Mouse (Mus musculus) c-Kit-positive CD71-negative TER-119-negative erythroid progenitor cells, embryonic 14.5 days (primary cell): ENCODE results near the gene Foxi1.
"Not testable (repeated sequence)": the region's sequence is repeated elsewhere in the genome, so short reads cannot be mapped to it uniquely, and the experiment has no call there.

Source experiments
- DNase-seq: peaks from one replicate; pipeline ENCODE4 v3.0.0-alpha.2; 2013; ENCODE audit warnings: low read depth

Gene Foxi1

GRCm38 (mm10) chr11:34207989-34208388 lies at the start of gene Foxi1:
TSS of gene Foxi1 (minus strand) at chr11:34208089.
- no peak for DNase-seq

DNA sequence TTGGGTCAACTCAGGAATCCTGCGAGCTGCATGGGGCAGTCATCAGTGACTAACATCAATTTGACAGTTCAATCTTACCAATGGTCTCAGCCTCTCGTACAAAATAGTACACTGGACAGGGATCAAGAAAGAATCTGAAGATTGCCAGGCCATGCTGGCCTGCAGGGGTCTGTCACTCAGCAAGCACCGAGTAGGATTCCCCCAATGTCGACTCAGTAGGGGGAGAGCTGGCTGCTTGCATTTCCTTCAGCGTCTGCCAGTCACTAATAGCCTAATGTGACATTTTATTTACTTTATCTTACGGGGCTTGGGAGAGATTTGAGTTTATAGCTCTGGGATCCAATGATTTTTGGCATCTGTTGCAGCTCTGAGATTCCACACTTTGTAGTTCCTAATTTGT lies 35.1 kb upstream of the Foxi1 start:
- no peak for DNase-seq

DNA sequence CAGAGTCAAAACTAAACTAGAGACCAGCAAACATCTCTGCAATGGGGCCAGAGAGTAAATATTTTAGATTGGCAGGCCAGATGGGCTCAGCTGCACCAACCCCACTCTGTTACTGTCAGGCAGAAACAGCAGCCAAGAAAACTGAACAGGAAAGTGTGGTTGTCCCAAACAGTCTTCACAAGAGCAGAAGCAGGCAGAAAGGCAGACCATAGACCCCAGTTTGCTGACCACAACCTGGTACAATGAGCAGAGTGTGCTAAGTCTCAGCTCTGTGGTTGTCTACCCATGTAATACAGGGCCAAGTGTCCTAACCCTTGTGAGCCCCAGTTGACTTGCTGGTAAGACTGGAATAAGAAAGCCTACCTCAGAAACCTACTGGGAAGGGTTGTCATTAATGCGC lies 32.4 kb upstream of the Foxi1 start:
- DNase-seq: no peak

- no peak for DNase-seq
These were observed 31.8 kb upstream of the Foxi1 start for GRCm38 (mm10) chr11:34239691-34240090.

DNA sequence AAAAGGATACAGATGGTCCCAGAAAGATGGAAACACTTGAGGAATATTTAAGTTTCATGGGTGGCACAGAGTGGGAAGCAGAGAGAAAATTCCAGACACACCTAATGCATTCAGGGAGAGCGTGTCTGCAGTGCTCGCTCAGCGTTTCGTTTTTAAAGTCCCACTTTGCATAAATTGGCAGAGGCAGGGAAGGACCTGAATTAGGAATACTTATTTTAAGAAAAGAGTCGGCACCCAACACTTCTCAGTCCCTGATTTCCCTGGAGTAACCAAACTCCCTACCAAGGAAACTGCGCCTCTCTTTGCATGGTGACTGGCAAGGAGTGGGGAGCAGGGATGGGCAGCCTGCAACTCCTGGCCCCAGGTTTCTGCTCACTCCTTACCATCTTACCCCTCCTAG lies 29.0 kb upstream of the Foxi1 start:
- no peak for DNase-seq

- peak; percentile 31 for DNase-seq
These were observed 28.3 kb upstream of the Foxi1 start for GRCm38 (mm10) chr11:34236091-34236759.

DNA sequence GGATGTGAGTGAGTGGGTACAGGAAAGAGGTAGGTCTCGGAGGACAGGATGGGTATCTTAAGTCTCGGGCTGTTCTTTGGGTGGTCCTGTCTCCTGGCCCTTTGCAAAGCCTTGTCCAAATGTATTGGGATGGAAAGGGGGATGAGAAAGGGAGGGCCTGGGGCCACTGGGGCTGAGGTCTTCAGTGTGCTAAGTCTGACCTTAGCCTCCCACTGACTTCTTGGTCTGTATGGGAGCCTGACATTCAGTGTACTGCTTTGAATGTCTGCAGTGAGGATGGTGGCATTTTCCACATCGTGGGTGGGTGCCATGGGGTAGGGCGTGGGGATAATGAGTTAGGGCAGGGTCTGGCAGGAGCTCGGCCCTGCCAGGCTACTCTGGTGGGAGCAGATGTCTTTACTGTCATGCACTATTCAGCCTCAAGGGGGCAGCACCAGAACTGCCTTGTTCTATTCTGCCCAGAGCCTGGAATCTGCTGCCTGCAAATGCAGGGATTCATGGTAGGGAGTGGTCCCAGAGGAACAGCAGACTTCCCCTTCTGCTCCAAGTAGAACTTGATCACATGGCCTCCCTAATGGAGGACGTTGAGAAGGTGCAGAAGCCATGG lies 21.0 kb upstream of the Foxi1 start:
- peak; percentile 41 for DNase-seq

DNA sequence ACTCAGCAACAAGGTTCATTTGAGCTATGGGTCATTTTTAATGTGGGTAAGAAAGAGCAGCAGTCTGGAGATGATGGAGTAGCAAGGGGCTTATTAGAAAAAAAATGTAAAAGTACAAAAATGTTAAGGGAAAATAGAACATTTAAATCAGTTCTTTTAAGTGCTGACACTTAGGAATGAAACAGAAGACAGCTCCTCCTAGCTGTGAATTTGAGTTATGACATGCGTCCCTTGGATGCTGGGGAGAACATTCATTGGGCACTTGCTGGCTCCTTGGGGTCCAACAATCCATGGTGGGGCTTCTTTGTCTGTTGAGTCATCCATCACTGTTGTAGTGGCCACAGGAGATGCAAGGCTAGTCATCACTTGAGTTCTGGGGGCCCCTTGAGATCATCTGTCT lies 19.3 kb upstream of the Foxi1 start:
- no peak for DNase-seq

- DNase-seq: not testable (repeated sequence)
These were observed 12.7 kb upstream of the Foxi1 start for GRCm38 (mm10) chr11:34220596-34220995.

- DNase-seq: peak; percentile 65
These were observed 5.0 kb upstream of the Foxi1 start for GRCm38 (mm10) chr11:34212853-34213252.

DNA sequence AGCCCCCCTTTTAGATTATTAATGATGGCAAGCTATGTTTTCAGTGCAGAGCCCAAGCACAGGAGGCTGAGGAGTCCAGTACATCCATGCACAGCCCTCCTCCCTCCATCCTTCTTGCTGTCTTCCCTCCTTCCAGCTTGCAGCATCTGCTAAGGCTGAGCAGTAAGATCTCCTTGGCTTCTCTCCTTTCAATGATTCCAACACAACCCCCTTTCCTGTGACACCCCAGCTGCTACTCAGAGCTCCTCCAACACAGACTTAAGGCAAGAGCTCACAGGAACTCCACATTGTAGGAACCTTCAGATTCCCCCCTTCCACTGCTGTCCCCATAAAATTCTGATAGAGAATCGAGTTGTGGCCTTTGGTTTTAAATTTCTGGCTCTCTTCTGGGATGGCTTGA lies 5.1 kb downstream of the Foxi1 start:
- DNase-seq: no peak

DNA sequence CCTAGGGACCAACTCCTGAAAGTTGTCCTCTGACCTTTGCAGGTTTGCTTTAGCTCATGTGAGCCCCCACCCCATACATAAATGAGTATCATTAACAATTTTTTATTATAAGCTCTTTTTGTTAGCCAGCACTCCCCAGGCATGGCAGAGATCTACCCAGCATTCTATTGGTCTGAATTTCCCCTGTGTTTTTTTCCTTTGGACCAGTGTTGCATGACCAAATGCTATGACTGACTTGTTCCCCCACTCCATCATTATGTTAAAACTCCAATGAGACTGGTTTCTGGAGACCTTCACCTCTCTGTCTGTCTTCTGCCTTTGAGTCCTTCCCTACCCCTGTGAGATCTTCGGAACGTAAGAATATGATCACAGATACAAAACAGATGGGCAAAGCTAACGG lies 12.7 kb downstream of the Foxi1 start:
- DNase-seq: no peak

DNA sequence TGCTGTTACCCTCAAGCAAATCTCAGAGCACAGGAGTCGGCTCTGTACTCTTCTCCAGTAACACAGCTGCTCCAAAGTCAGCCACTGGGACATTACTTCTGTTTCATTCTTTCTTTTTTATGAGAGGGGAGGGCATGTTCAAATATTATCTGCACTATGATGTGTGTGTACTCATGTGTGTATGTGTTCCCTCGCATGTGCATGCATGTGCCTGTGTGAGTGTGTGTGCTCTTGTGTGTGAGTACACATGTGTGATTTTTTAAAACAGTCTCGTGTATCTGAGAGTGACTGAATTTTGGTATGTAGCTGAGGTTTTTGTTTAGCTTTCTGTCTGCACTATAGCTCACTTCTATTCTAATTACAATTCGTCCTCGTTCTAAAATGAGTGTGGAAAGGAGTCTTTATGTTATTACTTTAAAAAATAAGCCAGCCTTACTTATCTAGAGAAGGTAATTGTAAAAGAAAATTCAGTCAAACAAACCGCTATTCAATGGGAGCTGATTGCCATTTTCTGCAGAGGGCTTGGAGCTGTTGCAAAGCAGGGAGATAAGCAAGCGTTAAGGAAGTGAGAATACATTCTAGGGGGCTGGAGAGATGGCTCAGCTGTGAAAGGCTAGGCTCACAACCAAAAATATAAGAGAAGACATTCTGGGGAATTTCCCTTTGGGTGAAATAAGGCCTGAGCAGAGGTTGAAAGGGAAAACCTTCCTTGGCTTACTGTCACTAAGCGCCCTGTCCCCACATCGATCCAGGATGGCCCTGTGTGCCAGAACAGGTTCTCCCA lies 13.5 kb downstream of the Foxi1 start:
- DNase-seq: no peak

- no peak for DNase-seq
These were observed 14.2 kb downstream of the Foxi1 start for GRCm38 (mm10) chr11:34193658-34194057.

- no peak for DNase-seq
These were observed 23.6 kb downstream of the Foxi1 start for GRCm38 (mm10) chr11:34184266-34184665.

DNA sequence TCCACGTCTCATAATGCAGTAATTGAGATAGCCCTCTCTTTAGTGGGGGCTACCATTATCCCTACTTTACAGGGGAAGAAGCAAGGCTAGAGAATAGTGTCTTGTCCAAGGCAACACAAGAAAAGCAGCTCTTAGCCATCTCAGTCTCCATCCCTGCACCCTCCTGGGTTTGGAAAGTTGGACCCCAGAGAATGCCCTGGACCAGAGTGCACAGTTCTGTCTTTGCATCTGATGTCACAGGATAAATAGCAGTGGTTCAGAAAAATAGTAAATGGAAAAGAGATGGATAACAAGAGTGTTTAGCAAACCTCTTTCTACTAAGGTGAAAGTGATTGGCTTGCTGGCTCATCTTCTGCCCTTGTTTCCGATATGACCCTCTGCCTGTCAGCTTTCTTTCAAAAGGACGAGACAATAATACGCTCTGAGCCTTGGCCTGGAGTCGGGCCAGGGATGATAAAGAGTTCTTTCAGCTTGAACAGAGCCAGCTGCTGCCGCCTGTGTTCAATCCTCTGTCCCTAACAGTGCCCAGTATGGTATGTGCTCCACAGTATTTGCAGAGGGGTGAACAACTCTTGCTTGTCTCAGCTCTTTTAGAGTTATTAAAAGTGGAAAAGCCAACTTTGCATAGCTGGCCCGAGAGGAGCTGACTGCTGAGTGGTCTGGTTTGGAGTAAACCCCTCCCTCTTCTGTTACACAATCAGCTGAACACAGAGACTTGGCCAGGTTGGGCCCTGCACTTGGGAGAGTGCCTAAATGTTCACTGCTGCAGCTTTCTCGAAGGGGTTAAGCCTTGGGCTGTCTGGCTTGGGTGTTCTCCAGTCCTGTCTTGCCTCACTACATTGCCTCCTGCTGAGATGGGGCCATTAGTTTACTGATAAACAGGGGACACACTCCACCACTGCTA lies 26.4 kb downstream of the Foxi1 start:
- DNase-seq: no peak

DNA sequence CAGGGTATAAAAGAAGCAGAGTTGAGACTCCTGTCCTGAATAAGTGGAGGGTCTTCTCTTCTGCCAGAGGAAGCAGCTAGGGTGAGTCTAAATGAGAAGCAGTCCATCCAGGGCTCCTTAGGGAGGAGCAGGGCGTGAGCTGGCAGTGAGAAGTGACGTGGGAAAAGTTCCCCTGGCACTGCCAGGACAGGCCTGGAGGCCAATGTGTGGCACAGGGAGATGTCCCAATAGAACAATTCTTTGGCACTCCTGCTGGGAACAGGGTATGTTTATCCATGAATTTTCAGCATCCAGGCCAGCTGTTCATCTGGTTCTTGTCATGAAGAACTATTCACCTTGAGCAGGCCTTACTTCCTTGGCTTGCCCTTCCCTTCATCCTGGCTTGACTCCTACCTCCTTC lies 29.1 kb downstream of the Foxi1 start:
- no peak for DNase-seq

DNA sequence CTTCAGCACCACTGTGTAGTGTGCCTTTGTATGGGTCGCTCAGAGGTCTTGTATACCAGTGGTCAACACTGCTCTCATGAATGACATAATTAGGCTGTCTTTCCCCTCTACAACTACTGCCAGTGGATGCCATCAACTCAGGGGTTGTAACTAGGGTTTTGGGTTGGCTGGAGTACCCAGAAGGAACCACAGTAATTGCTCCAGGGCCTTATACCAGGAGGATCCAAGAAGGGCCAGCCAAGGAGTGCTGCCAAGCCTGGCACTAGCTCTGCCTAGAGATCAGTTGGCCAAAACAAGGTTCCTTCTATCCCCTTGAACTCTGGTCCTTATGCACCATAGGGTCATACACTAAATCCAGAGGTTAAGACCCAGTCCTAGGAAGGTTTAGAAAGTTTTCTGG lies 31.5 kb downstream of the Foxi1 start:
- no peak for DNase-seq

DNA sequence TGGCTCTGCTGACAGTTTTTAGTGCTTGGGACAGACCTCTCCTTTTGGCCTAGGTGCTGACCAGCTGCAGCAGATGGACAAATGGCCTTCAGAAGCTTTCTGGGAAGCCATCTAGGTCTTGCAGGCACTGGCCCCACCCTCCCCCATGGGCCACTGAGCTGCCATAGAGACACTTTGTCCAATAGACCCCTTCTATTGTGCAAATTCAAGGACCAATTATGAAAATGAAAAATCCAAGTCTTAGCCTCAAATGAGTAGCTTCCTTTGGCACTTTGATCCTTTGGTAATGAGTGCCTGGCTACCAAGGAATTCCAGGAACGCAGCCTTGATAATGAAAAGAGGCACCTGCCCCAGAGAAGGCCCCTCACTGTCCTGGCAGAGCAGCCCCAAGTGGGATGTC lies 36.7 kb downstream of the Foxi1 start:
- DNase-seq: no peak

- no peak for DNase-seq
These were observed 38.4 kb downstream of the Foxi1 start for GRCm38 (mm10) chr11:34169464-34169894.

- no peak for DNase-seq
These were observed 41.5 kb downstream of the Foxi1 start for GRCm38 (mm10) chr11:34166392-34166791.

DNA sequence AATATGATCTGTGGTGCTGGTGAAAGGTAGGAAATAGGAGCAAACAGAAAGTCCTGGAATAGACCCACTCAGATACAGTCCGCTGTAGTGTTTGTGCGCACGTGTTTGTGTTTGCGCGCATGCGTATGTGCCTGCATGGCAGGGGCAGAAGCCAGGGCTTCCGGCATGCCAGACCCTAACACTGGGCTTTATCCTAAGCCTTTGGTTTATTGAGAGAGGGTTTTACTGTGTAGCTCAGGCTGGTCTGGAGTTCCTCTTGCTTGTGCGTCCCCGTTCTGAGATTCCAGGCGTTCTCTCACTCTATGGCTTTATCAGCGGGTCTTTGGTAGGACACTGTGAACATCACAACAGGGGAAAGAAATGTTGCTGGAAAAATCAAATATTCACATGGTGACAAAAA lies 42.6 kb downstream of the Foxi1 start:
- no peak for DNase-seq
